12 mouse cellular contexts compared by ENCODE assay signal in genomic region chr14:123843675-123844425, GRCm38 (mm10).
DNase-seq lines count a peak whose midpoint lies in the region; ATAC-seq lines count a peak whose summit lies in the region.
"Had no signal": no experiment of that assay in that cellular context is flagged by ENCODE, and none has a peak within 500 bp of the region (broad histone marks: within the 10 kb centered on the region; RNA-seq: fewer than 3 reads in every experiment).

No protein-coding gene starts in this region.

- H3K4me1 ChIP-seq in forebrain, embryonic 12.5 days: no peaks in the 10 kb centered on the region; the same call in 1 of the 2 replicates
- H3K4me1 ChIP-seq in forebrain, embryonic 11.5 days (replicated peaks; ENCODE audit: control insufficient read depth, insufficient read depth, low read length): no peaks in the 10 kb centered on the region
- H3K4me1 ChIP-seq in embryonic facial prominence, embryonic 15.5 days: no peaks in the 10 kb centered on the region
- no peaks in the 10 kb centered on the region for H3K4me1 ChIP-seq in neural tube, embryonic 12.5 days
- H3K4me1 ChIP-seq: heart, embryonic 10.5 days; limb, embryonic 15.5 days; megakaryocyte, embryonic 14.5 days had no signal

- H3K36me3 ChIP-seq in forebrain, embryonic 12.5 days (replicated peaks): no peaks in the 10 kb centered on the region
- H3K36me3 ChIP-seq in forebrain, embryonic 11.5 days (ENCODE audit: control insufficient read depth, insufficient read depth, low read length): no peaks in the 10 kb centered on the region
- H3K36me3 ChIP-seq in embryonic facial prominence, embryonic 15.5 days: no peaks in the 10 kb centered on the region
- H3K36me3 ChIP-seq in neural tube, embryonic 12.5 days: no peaks in the 10 kb centered on the region
- H3K36me3 ChIP-seq: heart, embryonic 10.5 days; limb, embryonic 15.5 days had no signal

- no peak overlapping the region for H3K9ac ChIP-seq in forebrain, embryonic 12.5 days
- H3K9ac ChIP-seq in forebrain, embryonic 11.5 days (ENCODE audit: low read length): no peak overlapping the region
- no peak overlapping the region for H3K9ac ChIP-seq in embryonic facial prominence, embryonic 15.5 days
- H3K9ac ChIP-seq in neural tube, embryonic 12.5 days: no peak overlapping the region
- H3K9ac ChIP-seq: limb, embryonic 15.5 days had no signal

- WGBS in forebrain, embryonic 12.5 days: 77% methylated on average over 8 of the region's 8 CpGs
- whole genome bisulfite sequencing in forebrain, embryonic 11.5 days: 81% methylated on average over 8 of the region's 8 CpGs
- whole genome bisulfite sequencing in embryonic facial prominence, embryonic 15.5 days: 63% methylated on average over 8 of the region's 8 CpGs
- 62% methylated on average over 8 of the region's 8 CpGs for WGBS in neural tube, embryonic 12.5 days

- no peaks in the 10 kb centered on the region for H3K9me3 ChIP-seq in forebrain, embryonic 12.5 days
- no peaks in the 10 kb centered on the region for H3K9me3 ChIP-seq in forebrain, embryonic 11.5 days (ENCODE audit: control insufficient read depth, low read length)
- no peaks in the 10 kb centered on the region for H3K9me3 ChIP-seq in embryonic facial prominence, embryonic 15.5 days (replicated peaks)
- H3K9me3 ChIP-seq in neural tube, embryonic 12.5 days: no peaks in the 10 kb centered on the region
- H3K9me3 ChIP-seq: heart, embryonic 10.5 days; limb, embryonic 15.5 days; megakaryocyte, embryonic 14.5 days had no signal

- no peak overlapping the region for H3K27ac ChIP-seq in forebrain, embryonic 12.5 days
- H3K27ac ChIP-seq in forebrain, embryonic 11.5 days (ENCODE audit: low read depth, low read length): no peak overlapping the region
- no peak overlapping the region for H3K27ac ChIP-seq in embryonic facial prominence, embryonic 15.5 days (replicated peaks)
- H3K27ac ChIP-seq in neural tube, embryonic 12.5 days: no peak overlapping the region
- H3K27ac ChIP-seq: heart, embryonic 10.5 days; limb, embryonic 15.5 days had no signal

- no peak for DNase-seq in forebrain, embryonic 11.5 days (ENCODE audit: low spot score)
- DNase-seq in layer of hippocampus, adult 9-11 months: peak; percentile 71
- DNase-seq in thymus, postnatal 36 days: no peak
- no peak for DNase-seq in gastrocnemius, postnatal 10 days
- DNase-seq: kidney, adult 18-20 months had no signal

- no peak overlapping the region for H3K4me2 ChIP-seq in forebrain, embryonic 12.5 days
- no peak overlapping the region for H3K4me2 ChIP-seq in forebrain, embryonic 11.5 days (ENCODE audit: low read depth, low read length, severe bottlenecking)
- H3K4me2 ChIP-seq in embryonic facial prominence, embryonic 15.5 days (replicated peaks): no peak overlapping the region
- no peak overlapping the region for H3K4me2 ChIP-seq in neural tube, embryonic 12.5 days (replicated peaks)
- H3K4me2 ChIP-seq: limb, embryonic 15.5 days had no signal

- peak; percentile 79 for ATAC-seq in forebrain, embryonic 12.5 days (ENCODE audit: low FRiP score)
- ATAC-seq in forebrain, embryonic 11.5 days (replicated peaks; ENCODE audit: low FRiP score): no peak
- 0 out of 2 replicates have a peak, but pooled peaks have one; percentile 57 for ATAC-seq in embryonic facial prominence, embryonic 15.5 days (ENCODE audit: insufficient number of reproducible peaks, low FRiP score, low TSS enrichment, low read depth)
- ATAC-seq in neural tube, embryonic 12.5 days (ENCODE audit: low FRiP score, low read depth): peak; percentile 85
- no peak for ATAC-seq in megakaryocyte-erythroid progenitor cell, adult 5-6 weeks (replicated peaks; ENCODE audit: low FRiP score, low TSS enrichment, poor library complexity, severe bottlenecking)

- H3K27me3 ChIP-seq in forebrain, embryonic 12.5 days: no peaks in the 10 kb centered on the region
- H3K27me3 ChIP-seq in forebrain, embryonic 11.5 days (ENCODE audit: control insufficient read depth, insufficient read depth, low read length): no peaks in the 10 kb centered on the region
- no peaks in the 10 kb centered on the region for H3K27me3 ChIP-seq in embryonic facial prominence, embryonic 15.5 days
- no peaks in the 10 kb centered on the region for H3K27me3 ChIP-seq in neural tube, embryonic 12.5 days (replicated peaks)
- H3K27me3 ChIP-seq: limb, embryonic 15.5 days; megakaryocyte, embryonic 14.5 days had no signal

- no peak overlapping the region for H3K4me3 ChIP-seq in forebrain, embryonic 12.5 days (replicated peaks)
- no peak overlapping the region for H3K4me3 ChIP-seq in forebrain, embryonic 11.5 days (ENCODE audit: low read depth, low read length)
- no peak overlapping the region for H3K4me3 ChIP-seq in embryonic facial prominence, embryonic 15.5 days (replicated peaks)
- H3K4me3 ChIP-seq in neural tube, embryonic 12.5 days: no peak overlapping the region
- H3K4me3 ChIP-seq: heart, embryonic 10.5 days; limb, embryonic 15.5 days; megakaryocyte, embryonic 14.5 days had no signal

Comparison
In these comparisons a context has a peak if more than half of its experiments do, and no peak if none do; other contexts are left out.
1. ATAC-seq: peak in forebrain, embryonic 12.5 days (single experiment), embryonic facial prominence, embryonic 15.5 days (single experiment) and neural tube, embryonic 12.5 days (single experiment); none in forebrain, embryonic 11.5 days (single experiment) and megakaryocyte-erythroid progenitor cell, adult 5-6 weeks (single experiment).